Mouse (Mus musculus) heart, embryonic 10.5 days (tissue): ENCODE data around the gene Stk40. TPM values are rescaled to one million over a fixed set of nuclear protein-coding genes. Genes with fewer than 3 reads are reported as not detected.
"Not testable (repeated sequence)": the region's sequence is repeated elsewhere in the genome, so short reads cannot be mapped to it uniquely, and the experiment has no call there.

Experiments used
- DNase-seq: peaks from one replicate; pipeline ENCODE4 v3.0.0-alpha.2; 2017; ENCODE audit warnings: low spot score
- H3K27ac ChIP-seq: fragments of 300-500 bp; sonication (generic); 2 replicates; pipeline ENCODE4 v1.5.1; 2016; ENCODE audit warnings: mild to moderate bottlenecking
- H3K27me3 ChIP-seq: fragments of 300-500 bp; sonication (generic); 2 replicates; pipeline ENCODE4 v1.6.1; 2016; ENCODE audit warnings: mild to moderate bottlenecking; ENCODE audit not compliant: poor library complexity, insufficient read depth, severe bottlenecking
- H3K36me3 ChIP-seq: fragments of 300-500 bp; sonication (generic); 2 replicates; pipeline ENCODE4 v1.6.1; 2016; ENCODE audit warnings: mild to moderate bottlenecking, moderate library complexity
- H3K4me1 ChIP-seq: fragments of 300-500 bp; sonication (generic); 2 replicates; pipeline ENCODE4 v1.6.1; 2016; ENCODE audit warnings: mild to moderate bottlenecking
- H3K4me3 ChIP-seq: fragments of 300-500 bp; sonication (generic); 2 replicates; pipeline ENCODE4 v1.5.1; 2016; ENCODE audit warnings: mild to moderate bottlenecking, moderate library complexity
- H3K9me3 ChIP-seq: fragments of 300-500 bp; sonication (generic); 2 replicates; pipeline ENCODE4 v1.6.1; 2016; ENCODE audit warnings: mild to moderate bottlenecking, moderate library complexity
- WGBS: fragments of 180-500 bp; shearing (Covaris S2); methylation state at CpG from one replicate; pipeline ENCODE4 v1.1.7; 2016; 5-methylcytosine and 5-hydroxymethylcytosine counted together
- polyA plus RNA-seq: library from polyadenylated mRNA; unstranded; fragments of >200 nt; fragmentation: Nextera tagmentation; extraction: Ambion mirVana; gene quantifications from 2 replicates; pipeline ENCODE4 v1.2.1, GENCODE M21; 2016

Stk40 gene
- polyA plus RNA-seq, 1 experiment from 2014 or later: 39.0 TPM

GRCm38 (mm10) chr4:126155183-126155582 is 51.4 kb downstream of the Stk40 start:
- no peaks in the 10 kb centered on the region for H3K9me3 ChIP-seq
- H3K27ac ChIP-seq: peak overlapping the region; percentile 43
- DNase-seq: no peak
- peaks cover 46% of the 10 kb centered on the region for H3K4me1 ChIP-seq
- 35% methylated on average over 4 of the region's 4 CpGs for WGBS
- H3K36me3 ChIP-seq: peaks cover 16% of the 10 kb centered on the region
- H3K27me3 ChIP-seq: 0 out of 2 replicates have a peak, but pooled peaks cover 5% of the 10 kb centered on the region
- no peak overlapping the region for H3K4me3 ChIP-seq

GRCm38 (mm10) chr4:126155869-126156268 is 52.1 kb downstream of the Stk40 start:
- H3K36me3 ChIP-seq: peaks cover 16% of the 10 kb centered on the region
- H3K9me3 ChIP-seq: no peaks in the 10 kb centered on the region
- DNase-seq: no peak
- H3K27me3 ChIP-seq: 0 out of 2 replicates have a peak, but pooled peaks cover 5% of the 10 kb centered on the region
- peak overlapping the region; percentile 43 for H3K27ac ChIP-seq
- WGBS: 64% methylated on average over 2 of the region's 2 CpGs
- H3K4me3 ChIP-seq: no peak overlapping the region
- peaks cover 39% of the 10 kb centered on the region for H3K4me1 ChIP-seq

GRCm38 (mm10) chr4:126156617-126157016 is 52.9 kb downstream of the Stk40 start:
- H3K4me3 ChIP-seq: no peak overlapping the region
- peaks cover 16% of the 10 kb centered on the region for H3K36me3 ChIP-seq
- H3K27me3 ChIP-seq: no peaks in the 10 kb centered on the region
- WGBS: 59% methylated on average over 5 of the region's 5 CpGs
- no peaks in the 10 kb centered on the region for H3K9me3 ChIP-seq
- H3K27ac ChIP-seq: peak overlapping the region; percentile 43; the same call in 1 of the 2 replicates
- no peak for DNase-seq
- H3K4me1 ChIP-seq: peaks cover 34% of the 10 kb centered on the region

- H3K9me3 ChIP-seq: no peaks in the 10 kb centered on the region
- DNase-seq: no peak
- 88% methylated on average over 6 of the region's 6 CpGs for WGBS
- H3K4me1 ChIP-seq: peaks cover 32% of the 10 kb centered on the region
- no peaks in the 10 kb centered on the region for H3K27me3 ChIP-seq
- H3K27ac ChIP-seq: no peak overlapping the region
- peaks cover 8% of the 10 kb centered on the region for H3K36me3 ChIP-seq
- H3K4me3 ChIP-seq: no peak overlapping the region
These were observed 53.8 kb downstream of the Stk40 start for GRCm38 (mm10) chr4:126157562-126157961.

GRCm38 (mm10) chr4:126159455-126159854 is 55.7 kb downstream of the Stk40 start:
- Histone ChIP-seq H3K9me3 (no peaks in the 10 kb centered on the region), H3K4me1 (peaks cover 38% of the 10 kb centered on the region), H3K27me3 (no peaks in the 10 kb centered on the region), H3K27ac (no peak overlapping the region), H3K4me3 (no peak overlapping the region), H3K36me3 (peaks cover 4% of the 10 kb centered on the region; the same call in 1 of the 2 replicates)
- 75% methylated on average over 8 of the region's 8 CpGs for WGBS
- DNase-seq: no peak

- Histone ChIP-seq H3K36me3 (peaks cover 15% of the 10 kb centered on the region), H3K4me3 (no peak overlapping the region), H3K4me1 (peaks cover 24% of the 10 kb centered on the region), H3K27me3 (no peaks in the 10 kb centered on the region), H3K27ac (no peak overlapping the region), H3K9me3 (no peaks in the 10 kb centered on the region)
- peak; percentile 55 for DNase-seq
- WGBS: 88% methylated on average over 8 of the region's 8 CpGs
These were observed 57.2 kb downstream of the Stk40 start for GRCm38 (mm10) chr4:126160981-126161380.

GRCm38 (mm10) chr4:126161456-126161855 is 57.7 kb downstream of the Stk40 start:
- Histone ChIP-seq H3K36me3 (peaks cover 20% of the 10 kb centered on the region), H3K9me3 (no peaks in the 10 kb centered on the region), H3K27me3 (no peaks in the 10 kb centered on the region), H3K4me1 (peaks cover 26% of the 10 kb centered on the region), H3K27ac (no peak overlapping the region), H3K4me3 (no peak overlapping the region)
- peak; percentile 75 for DNase-seq
- WGBS: 83% methylated on average over 6 of the region's 6 CpGs

GRCm38 (mm10) chr4:126161986-126162385 is 58.2 kb downstream of the Stk40 start:
- peak overlapping the region; percentile 91 for H3K27ac ChIP-seq

GRCm38 (mm10) chr4:126162544-126163066 is 58.8 kb downstream of the Stk40 start:
- DNase-seq: peak; percentile 95
- peaks cover 27% of the 10 kb centered on the region for H3K4me1 ChIP-seq
- no peaks in the 10 kb centered on the region for H3K9me3 ChIP-seq
- H3K27ac ChIP-seq: peak overlapping the region; percentile 91
- H3K4me3 ChIP-seq: peak overlapping the region; percentile 72
- H3K27me3 ChIP-seq: no peaks in the 10 kb centered on the region
- WGBS: under 1% methylated on average over 44 of the region's 44 CpGs
- peaks cover 27% of the 10 kb centered on the region for H3K36me3 ChIP-seq

More at GRCm38 (mm10) chr4:126161986-126162385, 58.2 kb downstream of the Stk40 start:
- peaks cover 27% of the 10 kb centered on the region for H3K4me1 ChIP-seq
- peaks cover 22% of the 10 kb centered on the region for H3K36me3 ChIP-seq
- WGBS: 68% methylated on average over 9 of the region's 9 CpGs
- peak overlapping the region; percentile 72 for H3K4me3 ChIP-seq
- H3K9me3 ChIP-seq: no peaks in the 10 kb centered on the region
- no peaks in the 10 kb centered on the region for H3K27me3 ChIP-seq
- peak; percentile 75 for DNase-seq

- Histone ChIP-seq H3K4me1 (peaks cover 27% of the 10 kb centered on the region), H3K4me3 (peak within 1 kb of the TSS; percentile 72), H3K27me3 (no peaks in the 10 kb centered on the region), H3K9me3 (no peaks in the 10 kb centered on the region), H3K36me3 (peaks cover 32% of the 10 kb centered on the region), H3K27ac (peak within 1 kb of the TSS; percentile 91)
- peak; percentile 82 for DNase-seq
- WGBS: 6% methylated on average over 22 of the region's 22 CpGs
These were observed 59.4 kb downstream of the Stk40 start, which contains the start of gene Sh3d21 for GRCm38 (mm10) chr4:126163067-126163659. Gene Sh3d21, minus strand, starts transcription at chr4:126163491.

GRCm38 (mm10) chr4:126163685-126164084 is 59.9 kb downstream of the Stk40 start:
- no peaks in the 10 kb centered on the region for H3K9me3 ChIP-seq
- peaks cover 27% of the 10 kb centered on the region for H3K4me1 ChIP-seq
- peak overlapping the region; percentile 72 for H3K4me3 ChIP-seq
- H3K36me3 ChIP-seq: peaks cover 38% of the 10 kb centered on the region
- DNase-seq: peak; percentile 73
- 58% methylated on average over 4 of the region's 4 CpGs for WGBS
- H3K27ac ChIP-seq: peak overlapping the region; percentile 91; the same call in 1 of the 2 replicates
- H3K27me3 ChIP-seq: no peaks in the 10 kb centered on the region

- not testable (repeated sequence) for H3K27ac ChIP-seq, DNase-seq, H3K9me3 ChIP-seq, H3K27me3 ChIP-seq, H3K4me3 ChIP-seq
- WGBS: 70% methylated on average over 8 of the region's 10 CpGs
- H3K4me1 ChIP-seq: peaks cover 27% of the 10 kb centered on the region
- H3K36me3 ChIP-seq: peaks cover 52% of the 10 kb centered on the region
These were observed 61.3 kb downstream of the Stk40 start for GRCm38 (mm10) chr4:126165092-126165491.

GRCm38 (mm10) chr4:126166084-126166483 is 62.3 kb downstream of the Stk40 start:
- peak overlapping the region; percentile 16; the same call in 1 of the 2 replicates for H3K27ac ChIP-seq
- no peak overlapping the region for H3K4me3 ChIP-seq
- no peak for DNase-seq
- peaks cover 62% of the 10 kb centered on the region for H3K36me3 ChIP-seq
- H3K4me1 ChIP-seq: peaks cover 27% of the 10 kb centered on the region
- WGBS: 76% methylated on average over 3 of the region's 3 CpGs
- H3K9me3 ChIP-seq: no peaks in the 10 kb centered on the region
- H3K27me3 ChIP-seq: no peaks in the 10 kb centered on the region
